Mouse (Mus musculus) limb, embryonic 14.5 days (tissue): Measurements from ENCODE around the gene Sel1l. TPM values are rescaled to one million over a fixed set of nuclear protein-coding genes. Genes with fewer than 3 reads are reported as not detected.

Experiments
- ATAC-seq: fragments of 200-750 bp; cut with Nextera tagmentation; 2 replicates; pipeline ENCODE4 v1.8.0; 2017; ENCODE audit warnings: low read depth, moderate number of reproducible peaks, moderate TSS enrichment; ENCODE audit not compliant: low FRiP score
- DNase-seq: peaks from one replicate; pipeline ENCODE4 v3.0.0-alpha.2; 2015; ENCODE audit warnings: low spot score
- H3K27ac ChIP-seq: fragments of 300-500 bp; sonication (generic); replicated peaks from 2 replicates; pipeline ENCODE4 v1.5.1; 2014; ENCODE audit warnings: low read depth, mild to moderate bottlenecking, low read length, moderate library complexity, mixed read lengths
- H3K27me3 ChIP-seq: fragments of 300-500 bp; sonication (generic); 2 replicates; pipeline ENCODE4 v1.6.1; 2014; ENCODE audit warnings: low read length, mixed read lengths; ENCODE audit not compliant: control insufficient read depth, insufficient read depth
- H3K36me3 ChIP-seq: fragments of 300-500 bp; sonication (generic); 2 replicates; pipeline ENCODE4 v1.6.1; 2014; ENCODE audit warnings: mild to moderate bottlenecking, low read length, moderate library complexity, mixed read lengths; ENCODE audit not compliant: control insufficient read depth, insufficient read depth
- H3K4me1 ChIP-seq: fragments of 300-500 bp; sonication (generic); 2 replicates; pipeline ENCODE4 v1.6.1; 2014; ENCODE audit warnings: antibody characterized with exemption, low read length, mixed read lengths; ENCODE audit not compliant: control insufficient read depth, insufficient read depth
- H3K4me2 ChIP-seq: fragments of 300-500 bp; sonication (generic); replicated peaks from 2 replicates; pipeline ENCODE4 v1.6.1; 2014; ENCODE audit warnings: low read depth, mild to moderate bottlenecking, low read length, moderate library complexity; ENCODE audit not compliant: severe bottlenecking
- H3K4me3 ChIP-seq: fragments of 300-500 bp; sonication (generic); replicated peaks from 2 replicates; pipeline ENCODE4 v1.5.1; 2014; ENCODE audit warnings: low read length
- H3K9ac ChIP-seq: fragments of 300-500 bp; sonication (generic); 2 replicates; pipeline ENCODE4 v1.6.1; 2014; ENCODE audit warnings: mild to moderate bottlenecking, low read depth, low read length, moderate library complexity; ENCODE audit not compliant: severe bottlenecking
- H3K9me3 ChIP-seq: fragments of 300-500 bp; sonication (generic); 2 replicates; pipeline ENCODE4 v1.6.1; 2016; ENCODE audit warnings: low read length; ENCODE audit not compliant: control insufficient read depth
- POLR2A ChIP-seq: fragments of 200-500 bp; IDR thresholded peaks from 2 replicates; pipeline ENCODE4 v1.8.0; 2012; ENCODE audit warnings: inconsistent platforms, mild to moderate bottlenecking, moderate library complexity, borderline replicate concordance; ENCODE audit not compliant: insufficient read depth, insufficient read length; ENCODE audit errors: extremely low read depth
- WGBS: fragments of 180-500 bp; shearing (Covaris S2); extraction: QIAGEN DNeasy Blood & Tissue Kit; methylation state at CpG from one replicate; pipeline ENCODE4 v1.1.7; 2014; 5-methylcytosine and 5-hydroxymethylcytosine counted together
- polyA plus RNA-seq, 2 experiments: library from polyadenylated mRNA; depleted of rRNA in 1 of 2; stranded (reverse) in 1 of 2; unstranded in 1 of 2; fragments of >200 nt; fragmentation: Nextera tagmentation in 1 of 2; extraction: Ambion mirVana in 1 of 2; gene quantifications; 2 replicates each; pipeline versions ENCODE4 v1.2.1 to v1.2.3; 2012 to 2014

The Sel1l gene
- polyA plus RNA-seq, 2 experiments, result 50.6 to 81.0 TPM

DNA sequence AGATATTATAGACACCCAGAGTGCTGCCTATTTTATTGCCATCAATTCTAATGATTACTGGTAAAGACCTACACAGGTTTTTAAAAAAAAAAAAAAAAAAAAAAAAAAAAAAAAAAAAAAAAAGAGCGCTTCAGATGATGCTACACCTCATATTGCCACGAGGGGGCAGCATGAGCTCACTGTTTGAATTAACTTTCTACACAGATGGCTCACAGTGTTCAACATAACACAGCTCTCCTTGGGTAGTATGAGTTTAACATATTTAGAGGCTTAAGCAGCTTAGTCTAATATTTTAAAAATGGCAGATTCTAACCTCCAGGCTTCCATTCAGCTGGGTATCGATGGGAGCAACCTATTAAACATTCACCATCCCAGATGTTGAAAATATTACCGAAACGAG, 28.7 kb upstream of the Sel1l start:
- WGBS, result 20% methylated on average over 5 of the region's 5 CpGs
- H3K9me3 ChIP-seq, result no peaks in the 10 kb centered on the region
- H3K4me3 ChIP-seq, result no peak overlapping the region
- H3K36me3 ChIP-seq, result no peaks in the 10 kb centered on the region
- H3K9ac ChIP-seq, result no peak overlapping the region
- H3K27me3 ChIP-seq, result no peaks in the 10 kb centered on the region
- DNase-seq (peak; percentile 83), ATAC-seq (peak; percentile 75; the same call in 1 of the 2 replicates)
- H3K4me1 ChIP-seq, result peaks cover 7% of the 10 kb centered on the region
- H3K27ac ChIP-seq, result no peak overlapping the region
- H3K4me2 ChIP-seq, result peak overlapping the region; percentile 18; the same call in 1 of the 2 replicates
- TF ChIP-seq POLR2A, result no peak

DNA sequence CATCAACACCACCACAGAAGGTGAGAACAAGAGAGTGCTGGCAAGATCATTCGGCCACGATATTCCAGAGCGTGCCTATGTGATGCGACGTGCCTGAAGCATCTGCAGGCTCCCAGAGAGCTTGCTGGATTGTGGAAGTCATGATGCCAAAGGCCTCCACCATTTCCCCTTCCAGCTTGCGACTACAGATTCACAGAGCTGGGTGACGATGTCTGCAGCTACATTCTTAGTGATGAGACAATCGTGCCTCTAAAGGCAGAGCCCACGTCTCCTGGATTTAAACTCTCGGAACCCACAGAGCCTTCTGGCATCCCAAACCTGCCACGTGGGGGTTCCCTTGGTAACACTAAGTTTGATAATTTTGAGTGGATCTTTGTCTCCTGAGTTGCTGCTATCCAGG, 21.7 kb upstream of the Sel1l start:
- Histone ChIP-seq H3K4me2 (no peak overlapping the region), H3K9ac (no peak overlapping the region), H3K9me3 (no peaks in the 10 kb centered on the region), H3K27me3 (no peaks in the 10 kb centered on the region), H3K27ac (no peak overlapping the region), H3K4me1 (no peaks in the 10 kb centered on the region), H3K36me3 (no peaks in the 10 kb centered on the region), H3K4me3 (no peak overlapping the region)
- DNase-seq (no peak), ATAC-seq (no peak)
- TF ChIP-seq POLR2A, result no peak
- WGBS, result 88% methylated on average over 11 of the region's 11 CpGs

DNA sequence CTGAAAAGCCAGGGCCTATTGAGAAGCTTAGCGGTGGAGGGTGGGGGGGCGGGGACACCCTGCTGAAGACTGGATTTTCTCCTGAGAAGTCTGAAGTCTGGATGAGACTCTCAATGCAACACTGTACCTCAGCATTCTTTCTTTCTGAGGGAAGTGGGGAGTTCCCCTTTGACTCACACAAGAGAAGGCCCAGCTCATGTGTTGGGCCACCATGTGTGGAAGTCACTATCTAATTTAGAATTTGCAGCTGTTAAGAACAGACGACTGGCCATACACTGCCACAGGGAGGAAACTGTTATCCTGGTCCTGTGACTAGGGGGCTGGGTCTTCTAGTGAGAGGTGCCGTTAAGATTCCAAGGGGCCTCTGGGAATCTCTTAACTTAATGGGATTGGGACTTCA, 20.4 kb upstream of the Sel1l start:
- ATAC-seq, result no peak
- H3K4me1 ChIP-seq, result no peaks in the 10 kb centered on the region
- H3K36me3 ChIP-seq, result no peaks in the 10 kb centered on the region
- H3K9ac ChIP-seq, result no peak overlapping the region
- H3K27me3 ChIP-seq, result no peaks in the 10 kb centered on the region
- DNase-seq, result no peak
- no peak overlapping the region for H3K4me3 ChIP-seq
- WGBS, result 62% methylated on average over 4 of the region's 4 CpGs
- no peak overlapping the region for H3K27ac ChIP-seq
- no peak for TF ChIP-seq POLR2A
- H3K4me2 ChIP-seq, result no peak overlapping the region
- no peaks in the 10 kb centered on the region for H3K9me3 ChIP-seq

DNA sequence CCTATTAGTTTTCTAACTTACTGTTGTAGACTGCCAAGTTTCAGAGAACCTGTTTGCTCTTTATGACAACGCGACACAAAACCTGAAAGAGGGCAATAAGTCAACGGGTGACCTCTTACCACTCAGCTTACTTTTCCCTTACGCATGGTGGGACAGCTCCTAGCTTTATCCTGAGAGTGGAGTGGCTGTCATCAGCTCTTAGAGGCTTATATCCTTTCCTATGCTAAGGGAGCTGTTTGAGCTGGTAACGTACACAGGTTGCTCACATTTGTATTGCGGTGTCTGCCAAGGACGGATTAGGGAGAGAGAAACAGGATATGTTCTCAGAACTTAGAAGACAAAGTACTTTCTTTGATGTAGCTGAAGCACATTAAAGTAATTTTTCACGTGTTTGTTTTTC, 5.4 kb upstream of the Sel1l start:
- no peak overlapping the region for H3K9ac ChIP-seq
- WGBS, result 54% methylated on average over 8 of the region's 8 CpGs
- no peak for DNase-seq
- no peaks in the 10 kb centered on the region for H3K4me1 ChIP-seq
- H3K4me2 ChIP-seq, result no peak overlapping the region
- H3K27ac ChIP-seq, result no peak overlapping the region
- H3K9me3 ChIP-seq, result no peaks in the 10 kb centered on the region
- no peak for TF ChIP-seq POLR2A
- ATAC-seq, result no peak
- no peaks in the 10 kb centered on the region for H3K36me3 ChIP-seq
- H3K27me3 ChIP-seq, result no peaks in the 10 kb centered on the region
- no peak overlapping the region for H3K4me3 ChIP-seq

DNA sequence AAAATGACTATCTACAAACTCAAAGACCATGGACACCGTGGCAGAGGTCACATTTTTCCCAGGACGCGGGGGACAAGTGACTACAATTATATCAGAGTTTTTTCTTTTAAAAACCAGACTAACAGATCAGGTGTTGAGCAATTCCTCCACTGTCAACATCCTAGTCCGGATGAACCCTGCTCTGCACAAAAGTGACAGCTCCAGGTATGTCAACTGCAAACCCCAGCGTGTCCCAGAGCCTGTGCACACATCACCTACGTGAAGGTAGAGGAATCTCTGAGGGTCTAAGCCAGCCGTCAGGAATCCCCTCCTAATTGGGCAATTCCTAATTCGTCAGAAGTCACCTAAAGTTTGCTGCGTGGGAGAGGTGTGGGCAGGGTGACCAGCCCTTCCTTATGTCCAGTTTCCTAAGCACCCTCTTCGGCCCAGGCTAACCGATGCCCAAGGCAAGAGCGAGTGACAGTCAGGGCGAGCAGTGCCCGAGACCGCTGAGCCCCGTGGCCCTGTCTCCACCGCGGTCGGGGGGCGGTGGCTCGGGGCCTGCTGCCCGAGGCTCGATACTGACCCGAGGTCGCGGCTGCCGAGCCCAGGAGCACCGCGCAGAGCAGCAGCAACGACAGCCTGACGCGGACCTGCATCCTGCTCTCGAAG, 438 bp downstream of the Sel1l start:
- Histone ChIP-seq H3K9me3 (no peaks in the 10 kb centered on the region), H3K9ac (peak overlapping the region; percentile 88), H3K27me3 (no peaks in the 10 kb centered on the region), H3K4me1 (no peaks in the 10 kb centered on the region), H3K4me2 (peak overlapping the region; percentile 95), H3K36me3 (peaks cover 5% of the 10 kb centered on the region; the same call in 1 of the 2 replicates), H3K27ac (peak overlapping the region; percentile 63), H3K4me3 (peak overlapping the region; percentile 85)
- ATAC-seq (peak; percentile 56), DNase-seq (no peak)
- TF ChIP-seq POLR2A, result no peak
- 4% methylated on average over 26 of the region's 33 CpGs for WGBS
